Mouse (Mus musculus) spleen, adult 2 months (tissue): ENCODE data around the gene Aars2.

Source experiments
- CTCF ChIP-seq: fragments of 200-500 bp; IDR thresholded peaks from 2 replicates; pipeline ENCODE4 v1.5.1; 2011; ENCODE audit warnings: mild to moderate bottlenecking, inconsistent platforms; ENCODE audit not compliant: insufficient read depth, insufficient read length, insufficient replicate concordance; ENCODE audit errors: extremely low read depth
- POLR2A ChIP-seq: fragments of 200-500 bp; IDR thresholded peaks from 2 replicates; pipeline ENCODE4 v1.6.1; 2011; ENCODE audit warnings: low read depth, low read length, inconsistent platforms

DNA sequence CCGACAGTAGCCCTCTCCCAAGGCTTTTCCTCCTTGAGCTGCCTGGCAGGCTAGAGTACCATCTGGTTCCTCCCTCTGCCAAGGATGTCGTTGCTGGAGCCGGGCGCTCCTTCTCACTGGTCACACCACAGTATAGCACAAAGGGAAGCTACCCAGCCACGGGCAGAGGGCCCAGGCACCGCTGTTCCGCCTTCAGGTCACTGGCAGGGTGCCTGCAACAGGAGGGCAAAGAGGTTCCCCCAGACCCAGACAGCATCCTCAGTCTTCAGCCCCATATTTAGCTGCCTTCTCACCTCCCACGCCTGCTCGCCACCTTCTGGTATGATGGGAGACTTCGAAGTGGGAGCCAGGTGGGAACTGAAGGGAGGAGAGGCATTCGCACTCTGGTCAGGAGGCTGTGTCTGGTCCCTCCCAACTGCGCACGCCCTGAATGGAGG, 23.7 kb downstream of the Aars2 start:
- TF ChIP-seq CTCF (no peak), POLR2A (no peak)
